20 mouse cellular contexts compared by ENCODE assay signal in the genomic region with DNA sequence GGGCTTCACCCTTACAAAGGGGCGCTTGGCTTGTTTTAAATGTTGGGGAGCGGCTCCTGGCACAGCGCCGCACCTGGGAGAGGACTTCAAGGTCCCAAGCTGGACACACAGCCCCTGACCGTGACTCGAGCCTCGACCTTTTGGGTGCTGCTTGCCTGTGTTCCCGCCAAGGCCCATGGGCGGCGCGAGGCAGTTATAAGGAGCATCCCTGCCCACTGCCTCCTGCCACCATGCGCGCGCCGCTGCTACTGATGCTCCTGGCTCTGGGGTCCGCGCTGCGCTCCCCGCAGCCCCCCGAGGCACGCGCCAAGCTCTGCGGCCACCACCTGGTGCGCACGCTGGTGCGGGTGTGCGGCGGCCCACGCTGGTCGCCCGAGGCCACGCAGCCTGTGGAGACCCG. TPM values are rescaled to one million over a fixed set of nuclear protein-coding genes. Genes with fewer than 3 reads are reported as not detected.
DNase-seq lines count a peak whose midpoint lies in the region; ATAC-seq and TF ChIP-seq lines count a peak whose summit lies in the region.
"Had no signal": no experiment of that assay in that cellular context is flagged by ENCODE, and none has a peak within 500 bp of the region (broad histone marks: within the 10 kb centered on the region; RNA-seq: fewer than 3 reads in every experiment).

A gene (plus strand): TSS at position 187 of the 400 bp plus-strand sequence.

- H3K4me1 ChIP-seq in kidney, embryonic 14.5 days (ENCODE audit: control insufficient read depth, insufficient read depth, low read length): 0 out of 2 replicates have a peak, but pooled peaks cover 9% of the 10 kb centered on the region
- peaks cover 48% of the 10 kb centered on the region for H3K4me1 ChIP-seq in kidney, embryonic 15.5 days
- peaks cover 16% of the 10 kb centered on the region for H3K4me1 ChIP-seq in spleen, adult 2 months (ENCODE audit: control insufficient read depth, insufficient read depth, insufficient read length)
- H3K4me1 ChIP-seq in bone marrow, adult 2 months (ENCODE audit: control insufficient read depth, insufficient read depth, low read length): no peaks in the 10 kb centered on the region; the same call in 1 of the 2 replicates

- 4% methylated on average over 33 of the region's 33 CpGs for WGBS in kidney, embryonic 14.5 days
- WGBS in kidney, embryonic 15.5 days: 4% methylated on average over 33 of the region's 33 CpGs
- 71% methylated on average over 33 of the region's 33 CpGs for WGBS in spleen, adult 2 months
- WGBS in bone marrow, adult 2 months: 66% methylated on average over 33 of the region's 33 CpGs

- peaks cover 100% of the 10 kb centered on the region for H3K27me3 ChIP-seq in kidney, embryonic 14.5 days (ENCODE audit: control insufficient read depth, insufficient read depth, low read length)
- H3K27me3 ChIP-seq in kidney, embryonic 15.5 days: peaks cover 100% of the 10 kb centered on the region
- H3K27me3 ChIP-seq in spleen, adult 2 months (ENCODE audit: control insufficient read depth, insufficient read depth, low read length): peaks cover 9% of the 10 kb centered on the region

- DNase-seq in spleen, adult 2 months (ENCODE audit: low read depth in 1 of 2, low spot score in 2 of 2): no peak
- DNase-seq in spleen, postnatal 36 days (ENCODE audit: low spot score in 2 of 2): no peak
- no peak for DNase-seq in urinary bladder, postnatal 25 days (ENCODE audit: low spot score)
- DNase-seq: adrenal gland, postnatal 36 days; forebrain, postnatal 0 days; gastrocnemius, postnatal 10 days; heart, postnatal 36 days; kidney, adult 11 months; lung, postnatal 14 days; thymus, postnatal 4 days had no signal

- no peaks in the 10 kb centered on the region; the same call in 1 of the 2 replicates for H3K9me3 ChIP-seq in kidney, embryonic 14.5 days (ENCODE audit: control insufficient read depth, low read length)
- no peaks in the 10 kb centered on the region for H3K9me3 ChIP-seq in kidney, embryonic 15.5 days (replicated peaks)
- H3K9me3 ChIP-seq: heart, embryonic 12.5 days; limb, embryonic 12.5 days; midbrain, embryonic 12.5 days; neural tube, embryonic 13.5 days had no signal

- H3K4me2 ChIP-seq in kidney, embryonic 14.5 days (replicated peaks; ENCODE audit: low read depth, low read length): no peak within 1 kb of the TSS
- no peak within 1 kb of the TSS for H3K4me2 ChIP-seq in kidney, embryonic 15.5 days
- H3K4me2 ChIP-seq: heart, embryonic 12.5 days; midbrain, embryonic 12.5 days; neural tube, embryonic 13.5 days had no signal

- no peak within 1 kb of the TSS for H3K9ac ChIP-seq in kidney, embryonic 14.5 days (ENCODE audit: low read depth, low read length)
- no peak within 1 kb of the TSS for H3K9ac ChIP-seq in kidney, embryonic 15.5 days
- H3K9ac ChIP-seq: forebrain, postnatal 0 days; heart, embryonic 12.5 days; limb, embryonic 12.5 days; liver, embryonic 14.5 days; midbrain, embryonic 12.5 days; neural tube, embryonic 13.5 days had no signal

- H3K27ac ChIP-seq in kidney, embryonic 14.5 days (ENCODE audit: low read depth, low read length): no peak within 1 kb of the TSS
- no peak within 1 kb of the TSS for H3K27ac ChIP-seq in kidney, embryonic 15.5 days
- no peak within 1 kb of the TSS for H3K27ac ChIP-seq in spleen, adult 2 months (ENCODE audit: insufficient read depth, low read length)
- no peak within 1 kb of the TSS for H3K27ac ChIP-seq in bone marrow, adult 2 months (ENCODE audit: control insufficient read depth, insufficient read depth, low read depth, low read length, poor library complexity)
- H3K27ac ChIP-seq: limb, embryonic 12.5 days; liver, embryonic 14.5 days; midbrain, embryonic 12.5 days; neural tube, embryonic 13.5 days had no signal

- peak within 1 kb of the TSS; percentile 12; the same call in 1 of the 2 replicates for H3K4me3 ChIP-seq in kidney, embryonic 14.5 days (ENCODE audit: low read length)
- no peak within 1 kb of the TSS for H3K4me3 ChIP-seq in kidney, embryonic 15.5 days (replicated peaks)
- H3K4me3 ChIP-seq in spleen, adult 2 months (ENCODE audit: extremely low read depth, insufficient read depth, insufficient read length): no peak within 1 kb of the TSS
- no peak within 1 kb of the TSS for H3K4me3 ChIP-seq in bone marrow, adult 2 months (replicated peaks; ENCODE audit: control insufficient read depth, low read depth, low read length)
- H3K4me3 ChIP-seq: erythroblast, embryonic 14.5 days; limb, embryonic 12.5 days; midbrain, embryonic 12.5 days; neural tube, embryonic 13.5 days had no signal

- TF ChIP-seq POLR2A in spleen, adult 2 months (IDR thresholded peaks at IDR 0.05; ENCODE audit: low read depth, low read length): no peak
- no peak for TF ChIP-seq POLR2A in bone marrow, adult 2 months (IDR thresholded peaks at IDR 0.05; ENCODE audit: borderline replicate concordance, control insufficient read depth, low read depth, low read length)

- TF ChIP-seq CTCF in spleen, adult 2 months (IDR thresholded peaks at IDR 0.05; ENCODE audit: extremely low read depth, insufficient read depth, insufficient read length, insufficient replicate concordance): no peak
- no peak for TF ChIP-seq CTCF in bone marrow, adult 2 months (IDR thresholded peaks at IDR 0.05; ENCODE audit: control insufficient read depth, insufficient read depth, low read length)

- H3K36me3 ChIP-seq in kidney, embryonic 14.5 days (ENCODE audit: control insufficient read depth, insufficient read depth, low read length): no peaks in the 10 kb centered on the region
- no peaks in the 10 kb centered on the region for H3K36me3 ChIP-seq in kidney, embryonic 15.5 days
- H3K36me3 ChIP-seq in spleen, adult 2 months (ENCODE audit: control insufficient read depth, insufficient read depth, low read length): peaks cover 18% of the 10 kb centered on the region
- H3K36me3 ChIP-seq: heart, embryonic 12.5 days; limb, embryonic 12.5 days; midbrain, embryonic 12.5 days; neural tube, embryonic 13.5 days had no signal

- no peak for ATAC-seq in kidney, embryonic 14.5 days (ENCODE audit: low FRiP score, low TSS enrichment)
- ATAC-seq in kidney, embryonic 15.5 days (replicated peaks; ENCODE audit: low FRiP score): no peak
- no peak for ATAC-seq in erythroid progenitor cell, adult 5-6 weeks (replicated peaks; ENCODE audit: low FRiP score, poor library complexity, severe bottlenecking)
- ATAC-seq: forebrain, postnatal 0 days had no signal

RNA-seq across cellular contexts. Expression of the gene that starts here (rescaled TPM):
- 1.2 TPM in 1 of 2 replicates, not detected in the other for polyA plus RNA-seq in kidney, embryonic 14.5 days (2014; fragmentation: Nextera tagmentation; extraction: Ambion mirVana)
- 1.2 and 1.7 TPM in 2 replicates for polyA plus RNA-seq in kidney, embryonic 15.5 days (2015; fragmentation: Nextera tagmentation; extraction: Ambion mirVana)
- 52.4 and 70.9 TPM in 2 replicates for polyA plus RNA-seq in spleen, adult 2 months (2012; rRNA removed)
- 10.2 and 16.7 TPM in 2 replicates for polyA plus RNA-seq in bone marrow, adult 2 months (2011; ENCODE audit: insufficient read depth, insufficient read length, low replicate concordance, missing spikeins)
- 3.6 TPM in 1 of 2 replicates, not detected in the other for total RNA-seq in erythroid progenitor cell, adult 5-6 weeks (2015; ENCODE audit: low replicate concordance)
- total RNA-seq in erythroid progenitor cell, adult 5-6 weeks (2017; ENCODE audit: low replicate concordance): not detected in 2 replicates
- polyA plus RNA-seq: midbrain, embryonic 12.5 days had no signal
